Mouse (Mus musculus) kidney, embryonic 14.5 days (tissue): ENCODE data around the gene Wdhd1. TPM values are rescaled to one million over a fixed set of nuclear protein-coding genes. Genes with fewer than 3 reads are reported as not detected.
"Not testable (repeated sequence)": the region's sequence is repeated elsewhere in the genome, so short reads cannot be mapped to it uniquely, and the experiment has no call there.

ENCODE experiments used
- ATAC-seq: fragments of 200-750 bp; cut with Nextera tagmentation; 2 replicates; pipeline ENCODE4 v1.8.0; 2017; ENCODE audit warnings: moderate number of reproducible peaks, mild to moderate bottlenecking, moderate TSS enrichment, moderate library complexity; ENCODE audit not compliant: low FRiP score, low TSS enrichment
- H3K27ac ChIP-seq: fragments of 300-500 bp; sonication (generic); 2 replicates; pipeline ENCODE4 v1.5.1; 2014; ENCODE audit warnings: low read depth, mild to moderate bottlenecking, low read length, moderate library complexity, mixed read lengths
- H3K27me3 ChIP-seq: fragments of 300-500 bp; sonication (generic); 2 replicates; pipeline ENCODE4 v1.6.1; 2014; ENCODE audit warnings: mild to moderate bottlenecking, low read length; ENCODE audit not compliant: control insufficient read depth, insufficient read depth
- H3K36me3 ChIP-seq: fragments of 300-500 bp; sonication (generic); 2 replicates; pipeline ENCODE4 v1.6.1; 2014; ENCODE audit warnings: low read length, mixed read lengths; ENCODE audit not compliant: control insufficient read depth, insufficient read depth
- H3K4me1 ChIP-seq: fragments of 300-500 bp; sonication (generic); 2 replicates; pipeline ENCODE4 v1.6.1; 2014; ENCODE audit warnings: low read length, mixed read lengths; ENCODE audit not compliant: control insufficient read depth, insufficient read depth
- H3K4me2 ChIP-seq: fragments of 300-500 bp; sonication (generic); replicated peaks from 2 replicates; pipeline ENCODE4 v1.6.1; 2014; ENCODE audit warnings: low read depth, mild to moderate bottlenecking, low read length
- H3K4me3 ChIP-seq: fragments of 300-500 bp; sonication (generic); 2 replicates; pipeline ENCODE4 v1.5.1; 2014; ENCODE audit warnings: mild to moderate bottlenecking, low read length
- H3K9ac ChIP-seq: fragments of 300-500 bp; sonication (generic); 2 replicates; pipeline ENCODE4 v1.6.1; 2014; ENCODE audit warnings: low read depth, mild to moderate bottlenecking, low read length, moderate library complexity
- H3K9me3 ChIP-seq: fragments of 300-500 bp; sonication (generic); 2 replicates; pipeline ENCODE4 v1.6.1; 2016; ENCODE audit warnings: low read length; ENCODE audit not compliant: control insufficient read depth
- WGBS: fragments of 180-500 bp; shearing (Covaris S2); extraction: QIAGEN DNeasy Blood & Tissue Kit; methylation state at CpG from one replicate; pipeline ENCODE4 v1.1.7; 2014; 5-methylcytosine and 5-hydroxymethylcytosine counted together
- polyA plus RNA-seq: library from polyadenylated mRNA; unstranded; fragments of >200 nt; fragmentation: Nextera tagmentation; extraction: Ambion mirVana; gene quantifications from 2 replicates; pipeline ENCODE4 v1.2.1, GENCODE M21; 2014

Wdhd1 gene
- polyA plus RNA-seq = 26.0 and 44.3 TPM in 2 replicates

DNA sequence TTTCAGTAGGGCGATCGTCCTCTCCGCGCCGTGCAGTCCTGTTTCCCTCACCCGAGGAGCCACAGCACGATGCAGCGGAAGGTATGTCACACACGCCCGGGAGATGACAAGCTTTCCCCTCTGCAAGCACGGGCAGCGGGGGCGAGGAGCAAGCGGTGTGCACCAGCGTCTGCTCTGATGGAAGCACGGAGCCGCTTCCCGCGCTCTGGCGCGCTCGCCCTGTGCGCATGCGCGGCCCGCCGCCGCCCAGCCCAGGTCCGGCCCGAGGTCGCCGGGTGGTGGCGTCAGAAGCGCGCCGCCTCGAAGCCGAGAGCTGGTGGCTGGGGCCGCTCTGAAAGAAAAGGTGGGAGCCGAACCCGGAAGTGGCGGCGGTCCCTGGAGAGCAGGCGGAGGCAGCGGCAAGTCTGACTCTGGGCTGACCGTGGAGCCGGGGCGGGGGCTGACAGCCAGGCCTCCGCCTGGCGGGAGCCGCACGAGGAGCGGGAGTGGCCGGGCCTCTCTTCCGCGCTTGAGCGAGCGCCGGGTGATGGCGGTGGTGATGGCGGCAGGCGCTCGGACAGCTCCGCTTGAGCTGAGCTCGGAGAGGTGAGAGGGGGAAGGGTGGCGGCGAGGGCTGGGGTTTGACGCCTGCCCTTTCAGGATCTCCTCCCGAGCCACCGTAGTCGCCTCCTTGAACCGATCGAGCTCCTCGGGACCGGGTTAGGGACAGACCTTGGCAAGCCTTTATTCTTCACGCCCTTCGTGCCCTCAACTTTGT, at the start of gene Wdhd1, which contains the start of gene Socs4:
Gene Wdhd1, minus strand, starts transcription at position 221 of the 757 bp plus-strand sequence.
Gene Socs4, plus strand, starts transcription at position 295 of the 757 bp plus-strand sequence.
- peak within 1 kb of the TSS; percentile 69 for H3K4me2 ChIP-seq
- H3K4me1 ChIP-seq = peaks cover 13% of the 10 kb centered on the region
- H3K27me3 ChIP-seq = no peaks in the 10 kb centered on the region
- H3K4me3 ChIP-seq = peak within 1 kb of the TSS; percentile 81
- peak within 1 kb of the TSS; percentile 91 for H3K9ac ChIP-seq
- H3K27ac ChIP-seq = peak within 1 kb of the TSS; percentile 97
- ATAC-seq = peak; percentile 97
- no peaks in the 10 kb centered on the region for H3K9me3 ChIP-seq
- WGBS = 0% methylated on average over 70 of the region's 77 CpGs
- peaks cover 15% of the 10 kb centered on the region for H3K36me3 ChIP-seq

DNA sequence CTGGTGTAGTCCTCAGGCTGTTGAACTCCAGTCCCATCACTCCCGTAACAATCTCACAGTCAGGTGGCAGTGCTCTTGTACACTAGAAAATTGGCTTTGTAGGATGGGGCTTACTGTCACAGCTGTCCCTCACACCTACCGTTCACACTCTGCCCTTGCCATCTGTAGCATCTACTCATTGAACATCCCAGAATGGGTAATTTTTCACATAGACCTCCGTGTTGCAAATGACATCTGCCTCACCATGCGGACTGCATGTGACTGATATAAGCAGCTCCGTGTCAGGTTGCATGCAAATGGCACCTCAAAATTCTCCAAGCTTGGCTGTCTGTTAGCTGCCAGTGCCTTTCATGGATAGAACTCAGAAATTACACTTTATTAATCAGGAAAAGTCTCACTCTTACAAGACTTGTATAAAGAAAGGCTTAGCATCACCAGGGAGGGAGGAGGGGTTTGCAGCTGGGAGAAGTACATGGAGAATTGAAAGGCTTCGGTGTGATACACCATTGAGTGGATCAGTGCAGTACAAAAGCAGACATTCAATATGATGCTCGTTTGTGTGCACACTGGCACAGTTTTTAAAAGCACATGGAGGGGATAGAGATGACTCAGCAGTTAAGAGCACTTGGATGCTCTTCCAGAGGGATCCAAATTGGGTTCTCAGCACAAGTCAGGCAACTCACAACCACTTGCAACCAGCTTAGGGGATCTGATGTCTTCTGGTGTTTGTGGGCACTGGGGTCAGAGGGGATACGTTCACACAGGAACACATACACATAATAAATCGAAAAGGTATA, 49.5 kb upstream of the Wdhd1 start:
- no peak overlapping the region for H3K9ac ChIP-seq
- H3K9me3 ChIP-seq = no peaks in the 10 kb centered on the region
- no peak overlapping the region for H3K4me2 ChIP-seq
- H3K27ac ChIP-seq = no peak overlapping the region
- no peaks in the 10 kb centered on the region for H3K4me1 ChIP-seq
- no peak overlapping the region for H3K4me3 ChIP-seq
- 81% methylated on average over 9 of the region's 9 CpGs for WGBS
- no peaks in the 10 kb centered on the region; the same call in 1 of the 2 replicates for H3K36me3 ChIP-seq
- ATAC-seq = no peak
- no peaks in the 10 kb centered on the region for H3K27me3 ChIP-seq

GRCm38 (mm10) chr14:47321581-47321980, 44.9 kb upstream of the Wdhd1 start:
- not testable (repeated sequence) for H3K9ac ChIP-seq, H3K27ac ChIP-seq, H3K4me1 ChIP-seq, H3K4me3 ChIP-seq, H3K4me2 ChIP-seq, H3K27me3 ChIP-seq, H3K9me3 ChIP-seq, ATAC-seq
- 86% methylated on average over 5 of the region's 8 CpGs for WGBS
- H3K36me3 ChIP-seq = peaks cover 34% of the 10 kb centered on the region

- no peak overlapping the region for H3K4me2 ChIP-seq
- ATAC-seq = no peak
- no peaks in the 10 kb centered on the region for H3K9me3 ChIP-seq
- no peak overlapping the region for H3K9ac ChIP-seq
- 92% methylated on average over 5 of the region's 5 CpGs for WGBS
- no peaks in the 10 kb centered on the region for H3K4me1 ChIP-seq
- H3K36me3 ChIP-seq = peaks cover 53% of the 10 kb centered on the region
- no peak overlapping the region for H3K4me3 ChIP-seq
- no peak overlapping the region for H3K27ac ChIP-seq
- no peaks in the 10 kb centered on the region for H3K27me3 ChIP-seq
Measured at GRCm38 (mm10) chr14:47319362-47319761, 42.7 kb upstream of the Wdhd1 start.

DNA sequence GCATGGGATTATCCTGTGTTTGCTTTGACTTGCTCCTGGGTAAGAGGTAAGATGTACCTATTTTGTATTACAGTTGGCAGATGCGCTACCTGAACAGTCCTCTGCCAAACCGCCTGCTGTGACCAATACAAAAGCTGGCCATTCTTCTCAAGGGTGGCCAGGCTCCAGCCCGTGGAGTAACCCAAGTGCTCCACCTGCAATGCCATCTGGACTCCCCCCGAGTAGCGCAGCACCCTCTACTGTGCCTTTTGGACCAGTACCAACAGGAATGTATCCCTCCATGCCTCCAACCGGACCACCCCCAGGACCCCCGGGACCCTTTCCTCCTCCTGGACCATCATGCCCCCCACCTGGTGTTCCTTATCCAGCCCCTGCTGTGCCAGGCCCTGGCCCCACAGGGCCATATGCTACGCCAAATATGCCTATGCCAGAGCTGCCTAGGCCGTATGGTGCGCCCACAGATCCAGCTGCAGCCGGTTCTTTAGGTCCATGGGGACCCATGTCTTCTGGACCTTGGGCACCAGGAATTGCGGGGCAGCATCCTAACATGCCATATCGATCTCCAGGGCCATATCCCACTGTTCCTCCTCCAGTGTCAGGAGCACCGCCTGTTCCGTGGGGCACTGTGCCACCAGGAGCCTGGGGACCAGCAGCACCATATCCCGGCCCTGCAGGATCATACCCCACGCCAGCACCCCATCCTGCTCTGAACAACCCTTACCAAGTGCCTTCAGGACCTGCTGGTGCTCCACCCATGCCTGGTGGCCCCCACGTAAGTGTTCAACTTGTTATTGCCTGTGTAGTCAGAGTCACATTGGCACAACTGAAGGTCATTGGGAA, 33.9 kb upstream of the Wdhd1 start:
- 94% methylated on average over 18 of the region's 18 CpGs for WGBS
- Histone ChIP-seq H3K4me3 (no peak overlapping the region), H3K27ac (no peak overlapping the region), H3K4me1 (no peaks in the 10 kb centered on the region), H3K9ac (no peak overlapping the region), H3K4me2 (no peak overlapping the region), H3K36me3 (peaks cover 65% of the 10 kb centered on the region), H3K9me3 (no peaks in the 10 kb centered on the region), H3K27me3 (no peaks in the 10 kb centered on the region)
- 0 out of 2 replicates have a peak, but pooled peaks have one; percentile 24 for ATAC-seq

- Histone ChIP-seq H3K4me3 (no peak overlapping the region), H3K4me2 (no peak overlapping the region), H3K9ac (no peak overlapping the region), H3K4me1 (no peaks in the 10 kb centered on the region), H3K27me3 (no peaks in the 10 kb centered on the region), H3K27ac (no peak overlapping the region), H3K36me3 (peaks cover 55% of the 10 kb centered on the region), H3K9me3 (no peaks in the 10 kb centered on the region)
- no peak for ATAC-seq
- WGBS = 94% methylated on average over 1 of the region's 1 CpGs
Measured at GRCm38 (mm10) chr14:47309061-47309460, 32.4 kb upstream of the Wdhd1 start.

- H3K9me3 ChIP-seq = no peaks in the 10 kb centered on the region
- peaks cover 44% of the 10 kb centered on the region for H3K36me3 ChIP-seq
- peaks cover 4% of the 10 kb centered on the region; the same call in 1 of the 2 replicates for H3K4me1 ChIP-seq
- H3K27me3 ChIP-seq = no peaks in the 10 kb centered on the region
- 65% methylated on average over 3 of the region's 3 CpGs for WGBS
- no peak overlapping the region for H3K27ac ChIP-seq
- no peak overlapping the region for H3K9ac ChIP-seq
- ATAC-seq = no peak
- no peak overlapping the region for H3K4me2 ChIP-seq
- no peak overlapping the region for H3K4me3 ChIP-seq
Measured at GRCm38 (mm10) chr14:47307669-47308068, 31.0 kb upstream of the Wdhd1 start.

GRCm38 (mm10) chr14:47305933-47306332, 29.3 kb upstream of the Wdhd1 start:
- Histone ChIP-seq H3K9ac (no peak overlapping the region), H3K27ac (no peak overlapping the region), H3K36me3 (peaks cover 30% of the 10 kb centered on the region), H3K27me3 (no peaks in the 10 kb centered on the region), H3K4me2 (no peak overlapping the region), H3K4me1 (peaks cover 4% of the 10 kb centered on the region; the same call in 1 of the 2 replicates), H3K4me3 (no peak overlapping the region), H3K9me3 (no peaks in the 10 kb centered on the region)
- no peak for ATAC-seq
- 84% methylated on average over 4 of the region's 4 CpGs for WGBS
